Mouse (Mus musculus): ENCODE measurements around the gene Efcab6.

- TF ChIP-seq CTCF (IDR thresholded peaks at IDR 0.05; ENCODE audit: borderline replicate concordance, extremely low read depth, insufficient read depth, insufficient read length), result no peak
- TF ChIP-seq POLR2A (IDR thresholded peaks at IDR 0.05; ENCODE audit: borderline replicate concordance, extremely low read depth, insufficient read depth, insufficient read length, poor library complexity, severe bottlenecking), result no peak
Measured at GRCm38 (mm10) chr15:83894261-83894660, 170.9 kb downstream of the Efcab6 start.

Data from brain, embryonic 14.5 days (tissue).